Mouse (Mus musculus): Measurements from ENCODE around the gene Gbf1. TPM values are rescaled to one million over a fixed set of nuclear protein-coding genes. Genes with fewer than 3 reads are reported as not detected.
"Not testable (repeated sequence)": the region's sequence is repeated elsewhere in the genome, so short reads cannot be mapped to it uniquely, and the experiment has no call there.

The Gbf1 gene
- polyA plus RNA-seq, 1 experiment from 2014 or later = 28.0 TPM

DNA sequence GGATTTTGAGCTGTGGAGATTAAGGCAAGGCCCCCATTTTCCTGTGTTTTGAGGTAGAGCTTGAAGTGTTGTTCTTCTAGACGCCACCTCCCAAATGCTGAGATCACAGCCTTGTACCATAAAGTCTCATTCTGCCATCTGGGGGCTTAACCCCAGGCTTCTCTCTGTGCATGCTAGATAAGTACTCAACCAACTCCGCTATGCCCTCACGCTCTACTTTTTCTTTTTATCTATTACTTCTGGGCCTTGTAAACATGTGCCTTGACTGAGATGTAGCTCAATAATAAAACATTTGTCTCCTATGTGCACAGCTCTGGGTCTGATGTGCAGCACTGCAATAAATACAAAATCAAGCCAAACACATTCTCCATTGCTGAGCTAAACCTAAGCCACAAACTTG, 32.9 kb upstream of the Gbf1 start:
- ATAC-seq = no peak
- Histone ChIP-seq H3K4me2 (replicated peaks; ENCODE audit: low read depth) (no peak overlapping the region), H3K4me3 (ENCODE audit: low read depth, low read length) (no peak overlapping the region), H3K27me3 (replicated peaks; ENCODE audit: control insufficient read depth, insufficient read depth, low read length) (no peaks in the 10 kb centered on the region), H3K4me1 (replicated peaks; ENCODE audit: control insufficient read depth, insufficient read depth, low read length) (no peaks in the 10 kb centered on the region), H3K9ac (ENCODE audit: low read depth, low read length) (no peak overlapping the region), H3K9me3 (ENCODE audit: control insufficient read depth) (no peaks in the 10 kb centered on the region), H3K27ac (ENCODE audit: low read depth, low read length) (no peak overlapping the region), H3K36me3 (ENCODE audit: control insufficient read depth, insufficient read depth) (no peaks in the 10 kb centered on the region)
- WGBS = 86% methylated on average over 3 of the region's 3 CpGs
- no peak for TF ChIP-seq CTCF (IDR thresholded peaks at IDR 0.05; ENCODE audit: low read depth)

DNA sequence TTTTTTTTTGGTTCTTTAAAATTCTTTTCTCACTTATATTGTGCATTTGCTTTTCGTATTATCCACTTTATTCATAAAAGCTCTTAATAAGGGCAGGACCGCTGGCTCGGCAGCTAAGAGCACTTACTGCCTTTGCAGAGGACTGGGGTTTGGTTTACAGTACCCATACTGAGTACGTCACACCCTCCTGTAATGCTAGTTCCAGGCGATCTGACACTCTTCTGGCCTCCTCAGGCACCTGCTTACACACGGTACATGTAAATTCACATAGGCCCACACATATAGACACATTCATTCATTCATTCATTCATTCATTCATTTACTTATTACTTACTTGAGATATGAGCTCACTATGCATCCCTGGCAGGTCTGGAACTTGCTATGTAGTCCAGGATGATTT, 31.4 kb upstream of the Gbf1 start:
- H3K4me1 ChIP-seq (replicated peaks; ENCODE audit: control insufficient read depth, insufficient read depth, low read length) = no peaks in the 10 kb centered on the region
- no peaks in the 10 kb centered on the region for H3K27me3 ChIP-seq (replicated peaks; ENCODE audit: control insufficient read depth, insufficient read depth, low read length)
- TF ChIP-seq CTCF (IDR thresholded peaks at IDR 0.05; ENCODE audit: low read depth) = no peak
- H3K9me3 ChIP-seq (ENCODE audit: control insufficient read depth) = no peaks in the 10 kb centered on the region
- no peak for ATAC-seq
- H3K4me3 ChIP-seq (ENCODE audit: low read depth, low read length) = no peak overlapping the region
- H3K4me2 ChIP-seq (replicated peaks; ENCODE audit: low read depth) = no peak overlapping the region
- WGBS = 71% methylated on average over 6 of the region's 6 CpGs
- no peak overlapping the region for H3K27ac ChIP-seq (ENCODE audit: low read depth, low read length)
- no peaks in the 10 kb centered on the region for H3K36me3 ChIP-seq (ENCODE audit: control insufficient read depth, insufficient read depth)
- no peak overlapping the region for H3K9ac ChIP-seq (ENCODE audit: low read depth, low read length)

DNA sequence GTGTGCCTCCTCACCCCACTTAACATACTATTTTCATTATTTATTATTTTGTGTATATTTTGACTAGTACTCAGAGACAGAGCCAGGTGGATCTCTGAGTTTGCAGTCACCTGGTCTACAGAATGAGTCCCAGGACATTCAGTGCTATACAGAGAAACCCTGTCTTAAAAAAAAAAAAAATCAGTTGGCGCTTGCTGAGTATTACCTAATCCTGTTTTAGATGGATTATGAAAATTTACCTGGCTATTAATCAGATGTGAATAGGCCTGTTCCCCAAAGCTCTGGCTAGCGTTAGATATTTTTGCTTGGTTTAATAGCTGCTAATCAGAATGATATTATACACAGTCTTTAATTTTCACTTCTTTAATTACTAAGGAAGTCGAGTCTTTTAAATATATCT, 28.4 kb upstream of the Gbf1 start:
- no peaks in the 10 kb centered on the region for H3K4me1 ChIP-seq (replicated peaks; ENCODE audit: control insufficient read depth, insufficient read depth, low read length)
- no peak overlapping the region for H3K4me2 ChIP-seq (replicated peaks; ENCODE audit: low read depth)
- no peaks in the 10 kb centered on the region for H3K9me3 ChIP-seq (ENCODE audit: control insufficient read depth)
- H3K4me3 ChIP-seq (ENCODE audit: low read depth, low read length) = no peak overlapping the region
- no peak for TF ChIP-seq CTCF (IDR thresholded peaks at IDR 0.05; ENCODE audit: low read depth)
- WGBS = 74% methylated on average over 3 of the region's 3 CpGs
- ATAC-seq = no peak
- no peak overlapping the region for H3K27ac ChIP-seq (ENCODE audit: low read depth, low read length)
- no peaks in the 10 kb centered on the region for H3K36me3 ChIP-seq (ENCODE audit: control insufficient read depth, insufficient read depth)
- H3K27me3 ChIP-seq (replicated peaks; ENCODE audit: control insufficient read depth, insufficient read depth, low read length) = no peaks in the 10 kb centered on the region
- H3K9ac ChIP-seq (ENCODE audit: low read depth, low read length) = no peak overlapping the region

DNA sequence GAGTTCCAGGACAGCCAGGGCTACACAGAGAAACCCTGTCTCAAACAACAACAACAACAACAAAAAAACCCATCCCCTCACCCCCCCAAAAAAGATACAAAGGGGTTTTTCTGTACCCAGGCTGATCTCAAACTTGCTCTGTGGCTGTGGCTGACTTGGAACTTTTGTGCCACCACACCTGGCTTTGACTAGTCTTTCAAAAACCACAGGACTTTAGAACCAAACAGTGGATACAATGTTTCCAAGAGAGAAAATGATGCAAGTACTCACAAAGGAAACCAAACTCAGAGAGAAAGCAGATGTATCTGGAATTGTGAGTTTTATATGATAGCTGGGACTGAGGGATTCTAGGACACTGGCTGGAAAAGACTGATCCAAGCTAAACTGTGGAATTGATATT, 27.7 kb upstream of the Gbf1 start:
- Histone ChIP-seq H3K4me3 (ENCODE audit: low read depth, low read length) (no peak overlapping the region), H3K27ac (ENCODE audit: low read depth, low read length) (no peak overlapping the region), H3K4me1 (replicated peaks; ENCODE audit: control insufficient read depth, insufficient read depth, low read length) (no peaks in the 10 kb centered on the region), H3K4me2 (replicated peaks; ENCODE audit: low read depth) (no peak overlapping the region), H3K9ac (ENCODE audit: low read depth, low read length) (no peak overlapping the region), H3K36me3 (ENCODE audit: control insufficient read depth, insufficient read depth) (no peaks in the 10 kb centered on the region), H3K9me3 (ENCODE audit: control insufficient read depth) (no peaks in the 10 kb centered on the region), H3K27me3 (replicated peaks; ENCODE audit: control insufficient read depth, insufficient read depth, low read length) (no peaks in the 10 kb centered on the region)
- TF ChIP-seq CTCF (IDR thresholded peaks at IDR 0.05; ENCODE audit: low read depth) = no peak
- no peak for ATAC-seq

DNA sequence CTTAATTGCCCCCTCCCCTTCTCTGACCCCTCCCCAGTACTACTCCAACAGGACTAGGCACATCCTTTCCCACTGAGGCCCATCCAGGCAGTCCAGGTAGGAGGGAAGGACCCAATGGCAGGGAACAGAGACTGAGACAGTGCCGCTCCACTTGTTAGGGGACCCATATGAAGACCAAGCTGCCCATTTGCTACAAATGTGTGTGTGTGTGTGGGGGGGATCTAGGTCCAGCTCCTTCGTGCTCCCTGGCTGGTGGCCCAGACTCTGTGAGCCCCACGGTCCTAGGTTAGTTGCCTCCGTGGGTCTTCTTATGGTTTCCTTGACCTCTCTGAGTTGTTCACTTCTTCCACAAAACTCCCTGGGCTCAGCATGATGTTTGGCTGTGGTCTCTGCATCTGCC, 26.0 kb upstream of the Gbf1 start:
- Histone ChIP-seq H3K4me2 (replicated peaks; ENCODE audit: low read depth) (no peak overlapping the region), H3K27me3 (replicated peaks; ENCODE audit: control insufficient read depth, insufficient read depth, low read length) (peaks cover 13% of the 10 kb centered on the region; the same call in 1 of the 2 replicates), H3K27ac (ENCODE audit: low read depth, low read length) (no peak overlapping the region), H3K4me1 (replicated peaks; ENCODE audit: control insufficient read depth, insufficient read depth, low read length) (no peaks in the 10 kb centered on the region), H3K9me3 (ENCODE audit: control insufficient read depth) (no peaks in the 10 kb centered on the region), H3K4me3 (ENCODE audit: low read depth, low read length) (no peak overlapping the region), H3K36me3 (ENCODE audit: control insufficient read depth, insufficient read depth) (no peaks in the 10 kb centered on the region), H3K9ac (ENCODE audit: low read depth, low read length) (no peak overlapping the region)
- 90% methylated on average over 4 of the region's 4 CpGs for WGBS
- no peak for ATAC-seq
- no peak for TF ChIP-seq CTCF (IDR thresholded peaks at IDR 0.05; ENCODE audit: low read depth)

DNA sequence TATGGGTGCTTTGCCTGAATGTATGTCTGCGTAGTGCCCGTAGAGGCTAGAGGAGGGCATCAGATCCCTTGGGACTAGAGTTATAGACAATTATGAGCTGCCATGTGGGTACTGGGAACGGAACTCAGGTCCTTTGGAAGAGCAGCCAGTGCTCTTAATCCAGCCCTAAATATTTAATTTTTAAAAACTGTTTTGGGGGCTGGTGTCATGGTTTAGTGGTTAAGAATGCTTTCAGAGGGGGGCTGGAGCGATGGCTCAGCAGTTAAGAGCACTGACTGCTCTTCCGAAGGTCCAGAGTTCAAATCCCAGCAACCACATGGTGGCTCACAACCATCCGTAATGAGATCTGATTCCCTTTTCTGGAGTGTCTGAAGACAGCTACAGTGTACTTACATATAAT, 22.6 kb upstream of the Gbf1 start:
- not testable (repeated sequence) for H3K36me3 ChIP-seq (ENCODE audit: control insufficient read depth, insufficient read depth); H3K9ac ChIP-seq (ENCODE audit: low read depth, low read length); H3K4me1 ChIP-seq (replicated peaks; ENCODE audit: control insufficient read depth, insufficient read depth, low read length); H3K4me3 ChIP-seq (ENCODE audit: low read depth, low read length); ATAC-seq; H3K27ac ChIP-seq (ENCODE audit: low read depth, low read length); H3K4me2 ChIP-seq (replicated peaks; ENCODE audit: low read depth); H3K9me3 ChIP-seq (ENCODE audit: control insufficient read depth)
- WGBS = 81% methylated on average over 5 of the region's 6 CpGs
- peaks cover 41% of the 10 kb centered on the region for H3K27me3 ChIP-seq (replicated peaks; ENCODE audit: control insufficient read depth, insufficient read depth, low read length)

DNA sequence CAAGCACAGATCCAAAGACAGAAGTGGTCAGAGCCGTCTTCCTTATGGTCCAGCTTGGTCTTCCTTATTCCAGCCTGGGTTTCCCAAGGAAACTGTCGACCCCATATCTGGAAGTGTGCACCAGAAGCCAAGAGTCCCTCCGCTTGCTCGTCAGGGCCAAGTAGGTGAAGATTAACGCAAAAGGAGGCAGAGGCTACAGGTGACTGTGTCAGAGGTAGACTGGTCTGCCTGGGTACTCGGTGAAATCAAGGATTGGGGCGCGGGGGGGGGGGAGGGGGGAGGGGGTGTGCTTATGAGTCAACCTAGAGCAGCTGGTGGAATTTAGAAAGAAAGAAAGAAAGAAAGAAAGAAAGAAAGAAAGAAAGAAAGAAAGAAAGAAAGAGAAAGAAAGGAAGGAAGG, 21.0 kb upstream of the Gbf1 start:
- Histone ChIP-seq H3K36me3 (ENCODE audit: control insufficient read depth, insufficient read depth) (no peaks in the 10 kb centered on the region), H3K9ac (ENCODE audit: low read depth, low read length) (no peak overlapping the region), H3K9me3 (ENCODE audit: control insufficient read depth) (no peaks in the 10 kb centered on the region), H3K27me3 (replicated peaks; ENCODE audit: control insufficient read depth, insufficient read depth, low read length) (peaks cover 54% of the 10 kb centered on the region), H3K4me1 (replicated peaks; ENCODE audit: control insufficient read depth, insufficient read depth, low read length) (peaks cover 2% of the 10 kb centered on the region; the same call in 1 of the 2 replicates), H3K4me2 (replicated peaks; ENCODE audit: low read depth) (peak overlapping the region; percentile 59), H3K4me3 (ENCODE audit: low read depth, low read length) (peak overlapping the region; percentile 26), H3K27ac (ENCODE audit: low read depth, low read length) (no peak overlapping the region)
- TF ChIP-seq CTCF (IDR thresholded peaks at IDR 0.05; ENCODE audit: low read depth) = no peak
- 4% methylated on average over 6 of the region's 8 CpGs for WGBS
- no peak for ATAC-seq
